25 mouse cellular contexts compared by ENCODE assay signal in genomic region chr1:35358981-35359380, GRCm38 (mm10).
A peak's percentile ranks its signal among the peaks of the same experiment; 100 is the strongest.
DNase-seq lines count a peak whose midpoint lies in the region; ATAC-seq and TF ChIP-seq lines count a peak whose summit lies in the region.
"Had no signal": no experiment of that assay in that cellular context is flagged by ENCODE, and none has a peak within 500 bp of the region (broad histone marks: within the 10 kb centered on the region; RNA-seq: fewer than 3 reads in every experiment).

No protein-coding gene starts in this region.

- 0 out of 2 replicates have a peak, but pooled peaks have one; percentile 43 for ATAC-seq in midbrain, embryonic 13.5 days
- ATAC-seq in stomach, embryonic 14.5 days (ENCODE audit: insufficient number of reproducible peaks, insufficient read depth, low FRiP score, low read depth) = peak; percentile 74
- no peak for ATAC-seq in stomach, postnatal 0 days (ENCODE audit: low FRiP score, low TSS enrichment)
- ATAC-seq: activated CD4-positive, CD25-positive, alpha-beta regulatory T cell, adult 4 months; forebrain, embryonic 14.5 days; forebrain, postnatal 0 days had no signal

- TF ChIP-seq CTCF in stomach, postnatal 0 days (IDR thresholded peaks at IDR 0.05; ENCODE audit: low read depth) = no peak

- H3K27me3 ChIP-seq in midbrain, embryonic 13.5 days = no peaks in the 10 kb centered on the region
- no peaks in the 10 kb centered on the region for H3K27me3 ChIP-seq in midbrain, embryonic 10.5 days (ENCODE audit: low read depth, poor library complexity, severe bottlenecking)
- no peaks in the 10 kb centered on the region for H3K27me3 ChIP-seq in stomach, embryonic 14.5 days (ENCODE audit: control insufficient read depth, insufficient read depth, low read length)
- H3K27me3 ChIP-seq in stomach, postnatal 0 days (ENCODE audit: control insufficient read depth, insufficient read depth, low read length) = no peaks in the 10 kb centered on the region
- H3K27me3 ChIP-seq: embryonic facial prominence, embryonic 15.5 days; heart, embryonic 12.5 days; heart, embryonic 15.5 days had no signal

- H3K9ac ChIP-seq in midbrain, embryonic 13.5 days (replicated peaks) = no peak overlapping the region
- H3K9ac ChIP-seq in stomach, embryonic 14.5 days (replicated peaks; ENCODE audit: low read depth, low read length) = no peak overlapping the region
- H3K9ac ChIP-seq in stomach, postnatal 0 days (ENCODE audit: low read length) = no peak overlapping the region
- H3K9ac ChIP-seq: embryonic facial prominence, embryonic 15.5 days; forebrain, postnatal 0 days; heart, embryonic 12.5 days; heart, embryonic 15.5 days; hindbrain, embryonic 14.5 days had no signal

- 20% methylated on average over 5 of the region's 5 CpGs for WGBS in midbrain, embryonic 13.5 days
- 39% methylated on average over 5 of the region's 5 CpGs for whole genome bisulfite sequencing in midbrain, embryonic 10.5 days
- WGBS in stomach, embryonic 14.5 days = 35% methylated on average over 5 of the region's 5 CpGs
- WGBS in stomach, postnatal 0 days = 23% methylated on average over 5 of the region's 5 CpGs

- TF ChIP-seq EP300 in stomach, postnatal 0 days (optimal IDR thresholded peaks at IDR 0.05) = no peak

- no peak overlapping the region for H3K4me3 ChIP-seq in midbrain, embryonic 13.5 days (replicated peaks)
- H3K4me3 ChIP-seq in midbrain, embryonic 10.5 days = no peak overlapping the region
- no peak overlapping the region for H3K4me3 ChIP-seq in stomach, embryonic 14.5 days (ENCODE audit: low read depth, low read length)
- H3K4me3 ChIP-seq in stomach, postnatal 0 days (ENCODE audit: low read depth, low read length) = no peak overlapping the region
- H3K4me3 ChIP-seq: embryonic facial prominence, embryonic 15.5 days; gastrocnemius, adult 2 months; heart, embryonic 12.5 days; heart, embryonic 15.5 days had no signal

- no peaks in the 10 kb centered on the region for H3K9me3 ChIP-seq in midbrain, embryonic 13.5 days
- no peaks in the 10 kb centered on the region for H3K9me3 ChIP-seq in midbrain, embryonic 10.5 days (replicated peaks)
- no peaks in the 10 kb centered on the region for H3K9me3 ChIP-seq in stomach, embryonic 14.5 days (ENCODE audit: control insufficient read depth, low read depth, low read length)
- H3K9me3 ChIP-seq in stomach, postnatal 0 days (ENCODE audit: control insufficient read depth, low read length) = no peaks in the 10 kb centered on the region
- H3K9me3 ChIP-seq: embryonic facial prominence, embryonic 15.5 days; heart, embryonic 12.5 days; heart, embryonic 15.5 days had no signal

- 0 out of 2 replicates have a peak, but pooled peaks cover 5% of the 10 kb centered on the region for H3K4me1 ChIP-seq in midbrain, embryonic 13.5 days (replicated peaks)
- H3K4me1 ChIP-seq in midbrain, embryonic 10.5 days = peaks cover 7% of the 10 kb centered on the region; the same call in 1 of the 2 replicates
- peaks cover 3% of the 10 kb centered on the region; the same call in 1 of the 2 replicates for H3K4me1 ChIP-seq in stomach, embryonic 14.5 days (ENCODE audit: control insufficient read depth, insufficient read depth, low read length)
- no peaks in the 10 kb centered on the region for H3K4me1 ChIP-seq in stomach, postnatal 0 days (replicated peaks; ENCODE audit: control insufficient read depth, insufficient read depth)
- H3K4me1 ChIP-seq: embryonic facial prominence, embryonic 15.5 days; heart, embryonic 12.5 days; heart, embryonic 15.5 days had no signal

- no peak overlapping the region for H3K4me2 ChIP-seq in midbrain, embryonic 13.5 days (replicated peaks)
- H3K4me2 ChIP-seq in stomach, embryonic 14.5 days (replicated peaks; ENCODE audit: low read depth, low read length) = no peak overlapping the region
- no peak overlapping the region for H3K4me2 ChIP-seq in stomach, postnatal 0 days (replicated peaks; ENCODE audit: low read depth)
- H3K4me2 ChIP-seq: embryonic facial prominence, embryonic 15.5 days; heart, embryonic 12.5 days; heart, embryonic 15.5 days; hindbrain, embryonic 14.5 days had no signal

- H3K27ac ChIP-seq in midbrain, embryonic 13.5 days = no peak overlapping the region
- H3K27ac ChIP-seq in midbrain, embryonic 10.5 days (replicated peaks) = no peak overlapping the region
- no peak overlapping the region for H3K27ac ChIP-seq in stomach, embryonic 14.5 days (ENCODE audit: low read length)
- H3K27ac ChIP-seq in stomach, postnatal 0 days (replicated peaks) = no peak overlapping the region
- H3K27ac ChIP-seq: embryonic facial prominence, embryonic 15.5 days; gastrocnemius, adult 2 months; heart, embryonic 15.5 days; hindbrain, embryonic 14.5 days had no signal

- DNase-seq in embryo, embryonic 11 days = peak; percentile 1
- no peak for DNase-seq in embryo, embryonic 10 days (ENCODE audit: low spot score)
- no peak for DNase-seq in midbrain, embryonic 10.5 days (ENCODE audit: low spot score)
- DNase-seq in stomach, postnatal 0 days (ENCODE audit: low spot score) = no peak
- DNase-seq in mesoderm, embryonic 11.5 days (ENCODE audit: low read depth, low spot score) = peak; percentile 5
- no peak for DNase-seq in layer of hippocampus, adult 18-20 months (ENCODE audit: low spot score in 2 of 2)
- DNase-seq: adrenal gland, adult 8-10 months; adrenal gland, postnatal 25 days; cerebellum, adult 18-20 months; cerebellum, adult 9-10 months; cerebellum, postnatal 14 days; forebrain, postnatal 0 days; gastrocnemius, adult 2 months; gastrocnemius, postnatal 14 days; heart, adult 18-20 months; heart, postnatal 10 days; heart, postnatal 36 days had no signal

- H3K36me3 ChIP-seq in midbrain, embryonic 13.5 days = no peaks in the 10 kb centered on the region
- no peaks in the 10 kb centered on the region for H3K36me3 ChIP-seq in midbrain, embryonic 10.5 days
- H3K36me3 ChIP-seq in stomach, embryonic 14.5 days (ENCODE audit: control insufficient read depth, insufficient read depth, low read length) = no peaks in the 10 kb centered on the region
- H3K36me3 ChIP-seq in stomach, postnatal 0 days (ENCODE audit: control insufficient read depth, insufficient read depth, low read length) = no peaks in the 10 kb centered on the region
- H3K36me3 ChIP-seq: embryonic facial prominence, embryonic 15.5 days; heart, embryonic 12.5 days; heart, embryonic 15.5 days had no signal

Comparison
In these comparisons a context has a peak if more than half of its experiments do, and no peak if none do; other contexts are left out.
1. DNase-seq: peak in embryo, embryonic 11 days (single experiment) and mesoderm, embryonic 11.5 days (single experiment); none in embryo, embryonic 10 days (single experiment), midbrain, embryonic 10.5 days (single experiment), stomach, postnatal 0 days (single experiment) and layer of hippocampus, adult 18-20 months (0 of 2).